Mouse (Mus musculus): ENCODE results near the gene Dcps. TPM values are rescaled to one million over a fixed set of nuclear protein-coding genes. Genes with fewer than 3 reads are reported as not detected.

Gene Dcps
- polyA plus RNA-seq, 2 experiments = 54.6 to 61.6 TPM

GRCm38 (mm10) chr9:35164142-35164874 lies 11.6 kb downstream of the Dcps start:
- Histone ChIP-seq H3K4me2 (replicated peaks; ENCODE audit: low read depth, low read length, severe bottlenecking) (no peak overlapping the region), H3K9me3 (ENCODE audit: control insufficient read depth, low read length) (no peaks in the 10 kb centered on the region), H3K36me3 (ENCODE audit: control insufficient read depth, insufficient read depth, low read length) (peaks cover 7% of the 10 kb centered on the region; the same call in 1 of the 2 replicates), H3K4me1 (ENCODE audit: control insufficient read depth, insufficient read depth, low read length) (no peaks in the 10 kb centered on the region), H3K27me3 (ENCODE audit: control insufficient read depth, insufficient read depth, low read length) (no peaks in the 10 kb centered on the region), H3K9ac (ENCODE audit: low read depth, low read length, severe bottlenecking) (no peak overlapping the region), H3K27ac (replicated peaks; ENCODE audit: low read depth, low read length) (no peak overlapping the region), H3K4me3 (replicated peaks; ENCODE audit: low read length) (no peak overlapping the region)
- WGBS = 68% methylated on average over 5 of the region's 5 CpGs
- TF ChIP-seq POLR2A (IDR thresholded peaks at IDR 0.05; ENCODE audit: borderline replicate concordance, extremely low read depth, insufficient read depth, insufficient read length) = no peak
- ATAC-seq (ENCODE audit: low FRiP score, low read depth) = no peak
- no peak for DNase-seq (ENCODE audit: low spot score)

DNA sequence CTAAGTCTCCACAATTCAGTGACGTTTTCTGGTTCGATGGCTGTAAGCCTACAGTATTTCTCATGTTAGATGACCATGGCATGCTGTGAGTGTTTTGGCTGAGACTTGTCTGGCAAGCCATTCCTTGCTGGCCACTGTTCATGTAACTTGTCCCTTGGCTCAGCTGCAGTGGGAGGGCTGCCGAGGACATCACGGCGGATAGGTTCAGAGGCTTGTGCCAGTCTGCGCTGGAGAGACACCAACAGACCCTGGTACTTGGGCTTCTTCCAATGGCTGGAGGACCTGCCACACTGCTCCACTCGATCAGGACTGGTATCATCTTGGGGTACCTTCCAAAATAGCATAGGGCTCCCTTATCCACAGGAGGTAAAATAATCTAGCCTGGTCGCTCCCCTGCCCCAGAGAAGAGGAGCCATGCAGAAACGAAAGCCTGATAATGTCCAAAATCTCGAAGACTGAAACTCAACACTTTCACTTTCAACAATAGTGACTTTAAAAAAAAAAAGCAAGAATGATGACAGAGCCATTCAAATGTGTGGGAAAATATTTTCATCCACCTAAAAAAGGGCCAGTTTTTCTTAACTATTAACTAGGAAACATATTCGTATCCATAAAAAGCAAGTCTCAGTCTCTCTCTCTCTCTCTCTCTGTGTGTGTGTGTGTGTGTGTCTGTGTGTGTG lies 12.7 kb downstream of the Dcps start:
- 93% methylated on average over 11 of the region's 11 CpGs for WGBS
- H3K4me3 ChIP-seq (replicated peaks; ENCODE audit: low read length) = no peak overlapping the region
- H3K9me3 ChIP-seq (ENCODE audit: control insufficient read depth, low read length) = no peaks in the 10 kb centered on the region
- no peak overlapping the region for H3K9ac ChIP-seq (ENCODE audit: low read depth, low read length, severe bottlenecking)
- ATAC-seq (ENCODE audit: low FRiP score, low read depth) (no peak), DNase-seq (ENCODE audit: low spot score) (no peak)
- no peaks in the 10 kb centered on the region for H3K27me3 ChIP-seq (ENCODE audit: control insufficient read depth, insufficient read depth, low read length)
- no peak overlapping the region for H3K27ac ChIP-seq (replicated peaks; ENCODE audit: low read depth, low read length)
- TF ChIP-seq POLR2A (IDR thresholded peaks at IDR 0.05; ENCODE audit: borderline replicate concordance, extremely low read depth, insufficient read depth, insufficient read length) = no peak
- H3K4me1 ChIP-seq (ENCODE audit: control insufficient read depth, insufficient read depth, low read length) = no peaks in the 10 kb centered on the region
- peaks cover 7% of the 10 kb centered on the region; the same call in 1 of the 2 replicates for H3K36me3 ChIP-seq (ENCODE audit: control insufficient read depth, insufficient read depth, low read length)
- no peak overlapping the region for H3K4me2 ChIP-seq (replicated peaks; ENCODE audit: low read depth, low read length, severe bottlenecking)

GRCm38 (mm10) chr9:35161721-35162120 lies 14.1 kb downstream of the Dcps start:
- no peak for TF ChIP-seq POLR2A (IDR thresholded peaks at IDR 0.05; ENCODE audit: borderline replicate concordance, extremely low read depth, insufficient read depth, insufficient read length)
- no peak overlapping the region for H3K4me3 ChIP-seq (replicated peaks; ENCODE audit: low read length)
- no peaks in the 10 kb centered on the region for H3K27me3 ChIP-seq (ENCODE audit: control insufficient read depth, insufficient read depth, low read length)
- DNase-seq (ENCODE audit: low spot score) = no peak
- no peak overlapping the region for H3K9ac ChIP-seq (ENCODE audit: low read depth, low read length, severe bottlenecking)
- WGBS = 92% methylated on average over 7 of the region's 7 CpGs
- ATAC-seq (ENCODE audit: low FRiP score, low read depth) = no peak
- no peaks in the 10 kb centered on the region for H3K9me3 ChIP-seq (ENCODE audit: control insufficient read depth, low read length)
- H3K36me3 ChIP-seq (ENCODE audit: control insufficient read depth, insufficient read depth, low read length) = peaks cover 7% of the 10 kb centered on the region; the same call in 1 of the 2 replicates
- H3K4me2 ChIP-seq (replicated peaks; ENCODE audit: low read depth, low read length, severe bottlenecking) = no peak overlapping the region
- H3K4me1 ChIP-seq (ENCODE audit: control insufficient read depth, insufficient read depth, low read length) = 0 out of 2 replicates have a peak, but pooled peaks cover 2% of the 10 kb centered on the region
- H3K27ac ChIP-seq (replicated peaks; ENCODE audit: low read depth, low read length) = no peak overlapping the region

DNA sequence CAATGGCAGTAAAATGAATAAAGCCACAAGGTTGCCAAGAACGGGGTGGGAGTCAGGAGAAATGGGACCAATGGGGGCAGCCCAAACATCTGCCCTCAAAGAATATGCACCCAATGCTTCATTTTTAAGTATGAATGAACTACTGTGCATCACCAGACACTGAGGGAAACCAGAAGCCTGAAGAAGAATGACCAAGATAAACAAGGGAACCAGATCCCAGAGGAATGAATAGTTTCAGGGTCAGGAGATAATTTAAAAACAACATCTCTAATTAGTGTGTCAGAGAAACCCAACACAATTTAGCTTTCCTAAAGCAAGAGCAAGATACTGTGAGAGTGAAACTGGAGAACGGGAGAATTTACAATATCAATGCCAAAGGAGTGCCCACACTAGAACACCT lies 15.2 kb downstream of the Dcps start:
- Histone ChIP-seq H3K4me2 (replicated peaks; ENCODE audit: low read depth, low read length, severe bottlenecking) (no peak overlapping the region), H3K9ac (ENCODE audit: low read depth, low read length, severe bottlenecking) (no peak overlapping the region), H3K27ac (replicated peaks; ENCODE audit: low read depth, low read length) (no peak overlapping the region), H3K4me1 (ENCODE audit: control insufficient read depth, insufficient read depth, low read length) (peaks cover 7% of the 10 kb centered on the region; the same call in 1 of the 2 replicates), H3K9me3 (ENCODE audit: control insufficient read depth, low read length) (no peaks in the 10 kb centered on the region), H3K27me3 (ENCODE audit: control insufficient read depth, insufficient read depth, low read length) (no peaks in the 10 kb centered on the region), H3K36me3 (ENCODE audit: control insufficient read depth, insufficient read depth, low read length) (peaks cover 7% of the 10 kb centered on the region; the same call in 1 of the 2 replicates), H3K4me3 (replicated peaks; ENCODE audit: low read length) (no peak overlapping the region)
- no peak for ATAC-seq (ENCODE audit: low FRiP score, low read depth)
- no peak for TF ChIP-seq POLR2A (IDR thresholded peaks at IDR 0.05; ENCODE audit: borderline replicate concordance, extremely low read depth, insufficient read depth, insufficient read length)
- WGBS = 69% methylated on average over 2 of the region's 2 CpGs
- no peak for DNase-seq (ENCODE audit: low spot score)

DNA sequence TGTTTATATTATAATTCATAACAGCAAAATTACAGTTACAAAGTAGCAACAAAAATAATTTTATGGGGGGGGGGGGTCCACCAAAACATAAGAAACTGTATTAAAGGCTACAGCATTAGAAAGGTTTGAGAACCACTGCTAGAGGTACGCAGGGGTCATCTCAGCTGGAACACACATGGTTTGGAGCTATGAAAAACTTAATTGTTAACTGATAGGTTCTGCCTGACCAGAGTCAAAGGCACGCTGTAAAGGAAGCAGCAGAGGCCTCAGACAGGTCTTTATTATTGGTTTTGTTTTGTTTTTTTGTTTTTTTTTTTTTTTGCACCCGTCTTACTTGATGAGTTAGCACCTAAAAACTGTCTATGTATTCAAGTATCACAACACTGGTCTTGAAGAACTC lies 17.4 kb downstream of the Dcps start:
- no peak for TF ChIP-seq POLR2A (IDR thresholded peaks at IDR 0.05; ENCODE audit: borderline replicate concordance, extremely low read depth, insufficient read depth, insufficient read length)

More for the DNA sequence above, 17.4 kb downstream of the Dcps start:
- 74% methylated on average over 3 of the region's 3 CpGs for WGBS
- Histone ChIP-seq H3K9me3 (ENCODE audit: control insufficient read depth, low read length) (no peaks in the 10 kb centered on the region), H3K27me3 (ENCODE audit: control insufficient read depth, insufficient read depth, low read length) (no peaks in the 10 kb centered on the region), H3K9ac (ENCODE audit: low read depth, low read length, severe bottlenecking) (no peak overlapping the region), H3K4me2 (replicated peaks; ENCODE audit: low read depth, low read length, severe bottlenecking) (no peak overlapping the region), H3K27ac (replicated peaks; ENCODE audit: low read depth, low read length) (no peak overlapping the region), H3K36me3 (ENCODE audit: control insufficient read depth, insufficient read depth, low read length) (peaks cover 7% of the 10 kb centered on the region; the same call in 1 of the 2 replicates), H3K4me3 (replicated peaks; ENCODE audit: low read length) (no peak overlapping the region), H3K4me1 (ENCODE audit: control insufficient read depth, insufficient read depth, low read length) (peaks cover 10% of the 10 kb centered on the region; the same call in 1 of the 2 replicates)
- no peak for ATAC-seq (ENCODE audit: low FRiP score, low read depth)
- no peak for DNase-seq (ENCODE audit: low spot score)
